Mouse (Mus musculus) neural tube, embryonic 10.5 days (tissue): ENCODE measurements at regions not wholly inside any gene's neighbourhood (a gene's known extent, or its start where the extent isn't known, plus 50 kb on each side); places are given as distances from the start of the nearest gene placed in this dataset.
A peak's percentile ranks its signal among the peaks of the same experiment; 100 is the strongest.

Source experiments
- DNase-seq: peaks from one replicate; pipeline ENCODE4 v3.0.0-alpha.2; 2017; ENCODE audit warnings: low spot score; ENCODE audit errors: extremely low spot score

GRCm38 (mm10) chr19:37754024-37754423, 56.4 kb downstream of the Cyp26a1 start:
- DNase-seq = no peak

GRCm38 (mm10) chr19:37755372-37755771, 57.8 kb downstream of the Cyp26a1 start:
- no peak for DNase-seq

GRCm38 (mm10) chr19:37769376-37769775, 71.8 kb downstream of the Cyp26a1 start:
- DNase-seq = no peak

- DNase-seq = no peak
Observed at GRCm38 (mm10) chr19:37771956-37772355, 74.4 kb downstream of the Cyp26a1 start.

GRCm38 (mm10) chr19:37774551-37774950, 77.0 kb downstream of the Cyp26a1 start:
- DNase-seq = no peak

GRCm38 (mm10) chr19:37774966-37775365, 77.4 kb downstream of the Cyp26a1 start:
- no peak for DNase-seq

- no peak for DNase-seq
Observed at GRCm38 (mm10) chr19:37777961-37778360, 80.4 kb downstream of the Cyp26a1 start.

- no peak for DNase-seq
Observed at GRCm38 (mm10) chr19:37778568-37778967, 81.0 kb downstream of the Cyp26a1 start.

GRCm38 (mm10) chr19:37788540-37788939, 90.9 kb downstream of the Cyp26a1 start:
- no peak for DNase-seq

- DNase-seq = peak; percentile 23
Observed at GRCm38 (mm10) chr19:37789576-37790180, 92.1 kb downstream of the Cyp26a1 start.

- peak; percentile 59 for DNase-seq
Observed at GRCm38 (mm10) chr19:37790281-37791073, 92.9 kb downstream of the Cyp26a1 start.

GRCm38 (mm10) chr19:37793176-37793575, 95.6 kb downstream of the Cyp26a1 start:
- no peak for DNase-seq

- no peak for DNase-seq
Observed at GRCm38 (mm10) chr19:37795552-37796343, 98.2 kb downstream of the Cyp26a1 start.

GRCm38 (mm10) chr19:37800161-37800660, 102.6 kb downstream of the Cyp26a1 start:
- DNase-seq = no peak

- no peak for DNase-seq
Observed at GRCm38 (mm10) chr19:37809666-37810065, 112.1 kb downstream of the Cyp26a1 start.

- DNase-seq = peak; percentile 47
Observed at GRCm38 (mm10) chr19:37814089-37815073, 116.8 kb downstream of the Cyp26a1 start.

- no peak for DNase-seq
Observed at GRCm38 (mm10) chr19:37815627-37816026, 118.0 kb downstream of the Cyp26a1 start.

GRCm38 (mm10) chr19:37821243-37821642, 123.6 kb downstream of the Cyp26a1 start:
- DNase-seq = no peak

- DNase-seq = no peak
Observed at GRCm38 (mm10) chr19:37821671-37822190, 124.1 kb downstream of the Cyp26a1 start.

- DNase-seq = no peak
Observed at GRCm38 (mm10) chr19:37824155-37824554, 126.6 kb downstream of the Cyp26a1 start.
